Mouse (Mus musculus): ENCODE measurements at regions not wholly inside any gene's neighbourhood (a gene's known extent, or its start where the extent isn't known, plus 50 kb on each side); places are given as distances from the start of the nearest gene placed in this dataset.

DNA sequence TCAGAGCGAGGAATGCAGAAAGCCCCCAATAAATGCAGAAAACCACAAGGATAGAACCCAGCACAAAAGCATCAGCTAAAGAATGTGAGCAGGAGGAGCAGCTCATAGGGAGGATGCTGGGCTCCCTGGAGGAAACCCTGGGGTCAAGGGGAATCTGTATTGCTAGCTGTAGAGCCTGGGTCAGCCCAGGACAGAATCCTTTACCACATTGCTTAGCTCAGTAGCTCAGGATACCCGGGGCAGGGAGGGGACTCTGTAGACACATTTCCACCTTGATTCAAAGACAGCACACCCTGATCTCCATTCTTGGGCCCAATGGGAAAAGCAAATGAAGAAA, 187.7 kb downstream of the Bcl2l11 start:
- TF ChIP-seq SMC3 (IDR thresholded peaks at IDR 0.05; ENCODE audit: low read depth, low read length), result no peak
- TF ChIP-seq IRF4 (IDR thresholded peaks at IDR 0.05; ENCODE audit: low read depth, low read length), result no peak
- TF ChIP-seq NRF1 (IDR thresholded peaks at IDR 0.05; ENCODE audit: low read depth, low read length), result no peak
- TF ChIP-seq GABPA (IDR thresholded peaks at IDR 0.05; ENCODE audit: insufficient replicate concordance, low read depth, low read length), result no peak
- no peak for TF ChIP-seq CHD1 (IDR thresholded peaks at IDR 0.05; ENCODE audit: low read depth, low read length)
- no peak for TF ChIP-seq CTCF (conservative IDR thresholded peaks at IDR 0.05 in 1 of 2, IDR thresholded peaks at IDR 0.05 in 1 of 2; ENCODE audit: low read depth in 2 of 2, low read length in 2 of 2)
- TF ChIP-seq USF2 (conservative IDR thresholded peaks at IDR 0.05; ENCODE audit: low read depth, low read length), result no peak
- no peak for TF ChIP-seq HCFC1 (IDR thresholded peaks at IDR 0.05; ENCODE audit: low read depth, low read length)
- no peak for TF ChIP-seq POLR2AphosphoS2 (IDR thresholded peaks at IDR 0.05; ENCODE audit: low read depth, low read length)
- TF ChIP-seq MAX (IDR thresholded peaks at IDR 0.05; ENCODE audit: low read length), result no peak
- TF ChIP-seq TCF12 (IDR thresholded peaks at IDR 0.05; ENCODE audit: low read depth, low read length), result no peak
- no peak for TF ChIP-seq POLR2A (IDR thresholded peaks at IDR 0.05; ENCODE audit: low read depth, low read length)
- H3K4me1 ChIP-seq (ENCODE audit: control insufficient read depth in 1 of 2, insufficient read depth in 2 of 2), result peaks cover 13 to 71% of the 10 kb centered on the region in 2 experiments
- no peaks in the 10 kb centered on the region for H3K9me3 ChIP-seq (replicated peaks; ENCODE audit: low read length)
- no peaks in the 10 kb centered on the region for H3K79me2 ChIP-seq (replicated peaks; ENCODE audit: control insufficient read depth, extremely low read depth, insufficient read depth, poor library complexity, severe bottlenecking)
- no peak overlapping the region for H3K4me3 ChIP-seq (replicated peaks in 1 of 3; ENCODE audit: low read depth in 2 of 3, low read length in 2 of 3, poor library complexity in 1 of 3)
- in situ Hi-C loops (cut with MboI; ENCODE audit: low pct_ligation_motif_present, low pct_unique_long_range_greater_than_20kb, low sequenced_read_pairs), result no loop called here
- no peak overlapping the region for H3K27ac ChIP-seq (ENCODE audit: insufficient read depth, low read depth)
- H3K27me3 ChIP-seq (replicated peaks), result no peaks in the 10 kb centered on the region
- no peak for DNase-seq (ENCODE audit: extremely low read depth)
- dilution Hi-C loops (cut with MboI; ENCODE audit: extremely low pct_ligation_motif_present, extremely low pct_unique_long_range_greater_than_20kb, low sequenced_read_pairs), result no loop called here
- no peak overlapping the region for H3K4me2 ChIP-seq (ENCODE audit: insufficient read depth, low read depth, poor library complexity, severe bottlenecking)
- no peak overlapping the region for H3K9ac ChIP-seq (ENCODE audit: insufficient read depth, low read depth)
- H3K36me3 ChIP-seq (replicated peaks in 1 of 2; ENCODE audit: control insufficient read depth in 1 of 2, insufficient read depth in 1 of 2, low read length in 1 of 2), result no peaks in the 10 kb centered on the region

GRCm38 (mm10) chr2:128313948-128314347, 188.1 kb downstream of the Bcl2l11 start:
- TF ChIP-seq MAX (IDR thresholded peaks at IDR 0.05; ENCODE audit: low read length) (no peak), NELFE (IDR thresholded peaks at IDR 0.05; ENCODE audit: low read depth, low read length) (no peak), USF1 (IDR thresholded peaks at IDR 0.05; ENCODE audit: low read depth, low read length) (no peak), PAX5 (IDR thresholded peaks at IDR 0.05; ENCODE audit: low read length) (no peak), NRF1 (IDR thresholded peaks at IDR 0.05; ENCODE audit: low read depth, low read length) (no peak), CTCF (conservative IDR thresholded peaks at IDR 0.05 in 1 of 2, IDR thresholded peaks at IDR 0.05 in 1 of 2; ENCODE audit: low read depth in 2 of 2, low read length in 2 of 2) (no peak), JUND (conservative IDR thresholded peaks at IDR 0.05; ENCODE audit: low read depth, low read length) (no peak), ZMIZ1 (IDR thresholded peaks at IDR 0.05; ENCODE audit: low read depth, low read length) (no peak), EP300 (IDR thresholded peaks at IDR 0.05; ENCODE audit: low read length) (no peak), ELF1 (IDR thresholded peaks at IDR 0.05; ENCODE audit: low read depth, low read length) (no peak)

More at GRCm38 (mm10) chr2:128313948-128314347, 188.1 kb downstream of the Bcl2l11 start:
- no peak overlapping the region for H3K27ac ChIP-seq (ENCODE audit: insufficient read depth, low read depth)
- no peak overlapping the region for H3K4me2 ChIP-seq (ENCODE audit: insufficient read depth, low read depth, poor library complexity, severe bottlenecking)
- no peaks in the 10 kb centered on the region for H3K27me3 ChIP-seq (replicated peaks)
- no peaks in the 10 kb centered on the region for H3K79me2 ChIP-seq (replicated peaks; ENCODE audit: control insufficient read depth, extremely low read depth, insufficient read depth, poor library complexity, severe bottlenecking)
- DNase-seq (ENCODE audit: extremely low read depth), result no peak
- peaks cover 15 to 74% of the 10 kb centered on the region in 2 experiments for H3K4me1 ChIP-seq (ENCODE audit: control insufficient read depth in 1 of 2, insufficient read depth in 2 of 2)
- no peak overlapping the region for H3K9ac ChIP-seq (ENCODE audit: insufficient read depth, low read depth)
- no peaks in the 10 kb centered on the region for H3K9me3 ChIP-seq (replicated peaks; ENCODE audit: low read length)
- in situ Hi-C loops (cut with MboI; ENCODE audit: low pct_ligation_motif_present, low pct_unique_long_range_greater_than_20kb, low sequenced_read_pairs), result no loop called here
- dilution Hi-C loops (cut with MboI; ENCODE audit: extremely low pct_ligation_motif_present, extremely low pct_unique_long_range_greater_than_20kb, low sequenced_read_pairs), result no loop called here
- H3K36me3 ChIP-seq (replicated peaks in 1 of 2; ENCODE audit: control insufficient read depth in 1 of 2, insufficient read depth in 1 of 2, low read length in 1 of 2), result no peaks in the 10 kb centered on the region
- no peak overlapping the region for H3K4me3 ChIP-seq (replicated peaks in 1 of 3; ENCODE audit: low read depth in 2 of 3, low read length in 2 of 3, poor library complexity in 1 of 3)

All from CH12.LX (cell line).